Mouse (Mus musculus): ENCODE measurements at regions not wholly inside any gene's neighbourhood (a gene's known extent, or its start where the extent isn't known, plus 50 kb on each side); places are given as distances from the start of the nearest gene placed in this dataset.

- no peaks in the 10 kb centered on the region for H3K4me1 ChIP-seq
- H3K9me3 ChIP-seq = no peaks in the 10 kb centered on the region
- H3K4me3 ChIP-seq = no peak overlapping the region
- H3K4me2 ChIP-seq = no peak overlapping the region
- no peak overlapping the region for H3K27ac ChIP-seq
- no peaks in the 10 kb centered on the region for H3K36me3 ChIP-seq
- WGBS = 57% methylated on average over 4 of the region's 4 CpGs
- ATAC-seq (ENCODE audit: insufficient number of reproducible peaks, insufficient read depth, low FRiP score, low TSS enrichment, low read depth) = no peak
- H3K27me3 ChIP-seq = no peaks in the 10 kb centered on the region
- no peak overlapping the region for H3K9ac ChIP-seq
Observed at GRCm38 (mm10) chr17:15311822-15312221, 64.8 kb downstream of the Dll1 start.

GRCm38 (mm10) chr17:15310465-15310864 is 66.2 kb downstream of the Dll1 start:
- Histone ChIP-seq H3K36me3 (no peaks in the 10 kb centered on the region), H3K4me3 (no peak overlapping the region), H3K9me3 (no peaks in the 10 kb centered on the region), H3K4me2 (no peak overlapping the region), H3K9ac (no peak overlapping the region), H3K4me1 (no peaks in the 10 kb centered on the region), H3K27me3 (no peaks in the 10 kb centered on the region), H3K27ac (no peak overlapping the region)
- 74% methylated on average over 2 of the region's 2 CpGs for WGBS
- ATAC-seq (ENCODE audit: insufficient number of reproducible peaks, insufficient read depth, low FRiP score, low TSS enrichment, low read depth) = no peak

GRCm38 (mm10) chr17:15302110-15302509 is 74.6 kb downstream of the Dll1 start:
- Histone ChIP-seq H3K9ac (no peak overlapping the region), H3K9me3 (no peaks in the 10 kb centered on the region), H3K36me3 (no peaks in the 10 kb centered on the region), H3K27ac (no peak overlapping the region), H3K27me3 (no peaks in the 10 kb centered on the region), H3K4me2 (no peak overlapping the region), H3K4me1 (no peaks in the 10 kb centered on the region), H3K4me3 (no peak overlapping the region)
- 45% methylated on average over 1 of the region's 1 CpGs for WGBS
- no peak for ATAC-seq (ENCODE audit: insufficient number of reproducible peaks, insufficient read depth, low FRiP score, low TSS enrichment, low read depth)

- WGBS = 73% methylated on average over 13 of the region's 13 CpGs
- no peaks in the 10 kb centered on the region for H3K27me3 ChIP-seq
- H3K4me1 ChIP-seq = no peaks in the 10 kb centered on the region
- H3K9ac ChIP-seq = no peak overlapping the region
- no peak for ATAC-seq (ENCODE audit: insufficient number of reproducible peaks, insufficient read depth, low FRiP score, low TSS enrichment, low read depth)
- no peak overlapping the region for H3K4me2 ChIP-seq
- no peak overlapping the region for H3K27ac ChIP-seq
- H3K36me3 ChIP-seq = no peaks in the 10 kb centered on the region
- H3K4me3 ChIP-seq = no peak overlapping the region
- no peaks in the 10 kb centered on the region for H3K9me3 ChIP-seq
Observed at GRCm38 (mm10) chr17:15299743-15300371, 76.8 kb downstream of the Dll1 start.

- Histone ChIP-seq H3K4me2 (no peak overlapping the region), H3K4me3 (no peak overlapping the region), H3K9ac (no peak overlapping the region), H3K9me3 (no peaks in the 10 kb centered on the region), H3K27ac (no peak overlapping the region), H3K4me1 (no peaks in the 10 kb centered on the region), H3K36me3 (no peaks in the 10 kb centered on the region), H3K27me3 (no peaks in the 10 kb centered on the region)
- 59% methylated on average over 5 of the region's 5 CpGs for WGBS
- ATAC-seq (ENCODE audit: insufficient number of reproducible peaks, insufficient read depth, low FRiP score, low TSS enrichment, low read depth) = no peak
Observed at GRCm38 (mm10) chr17:15294165-15294585, 82.5 kb downstream of the Dll1 start.

GRCm38 (mm10) chr17:15292490-15293070 is 84.1 kb downstream of the Dll1 start:
- no peak overlapping the region for H3K27ac ChIP-seq
- H3K9ac ChIP-seq = no peak overlapping the region
- H3K4me1 ChIP-seq = no peaks in the 10 kb centered on the region
- WGBS = 79% methylated on average over 11 of the region's 11 CpGs
- no peaks in the 10 kb centered on the region for H3K9me3 ChIP-seq
- no peak for ATAC-seq (ENCODE audit: insufficient number of reproducible peaks, insufficient read depth, low FRiP score, low TSS enrichment, low read depth)
- no peaks in the 10 kb centered on the region for H3K36me3 ChIP-seq
- no peaks in the 10 kb centered on the region for H3K27me3 ChIP-seq
- H3K4me2 ChIP-seq = no peak overlapping the region
- H3K4me3 ChIP-seq = no peak overlapping the region

GRCm38 (mm10) chr17:15291626-15292025 is 85.0 kb downstream of the Dll1 start:
- Histone ChIP-seq H3K9ac (no peak overlapping the region), H3K9me3 (no peaks in the 10 kb centered on the region), H3K27ac (no peak overlapping the region), H3K4me3 (no peak overlapping the region), H3K4me1 (no peaks in the 10 kb centered on the region), H3K4me2 (no peak overlapping the region), H3K36me3 (no peaks in the 10 kb centered on the region), H3K27me3 (no peaks in the 10 kb centered on the region)
- no peak for ATAC-seq (ENCODE audit: insufficient number of reproducible peaks, insufficient read depth, low FRiP score, low TSS enrichment, low read depth)
- WGBS = 30% methylated on average over 4 of the region's 4 CpGs

GRCm38 (mm10) chr17:15290326-15290725 is 86.3 kb downstream of the Dll1 start:
- H3K27ac ChIP-seq = no peak overlapping the region
- H3K4me3 ChIP-seq = no peak overlapping the region
- H3K27me3 ChIP-seq = no peaks in the 10 kb centered on the region
- no peak for ATAC-seq (ENCODE audit: insufficient number of reproducible peaks, insufficient read depth, low FRiP score, low TSS enrichment, low read depth)
- H3K4me1 ChIP-seq = peaks cover 7% of the 10 kb centered on the region
- WGBS = 92% methylated on average over 1 of the region's 1 CpGs
- no peaks in the 10 kb centered on the region for H3K36me3 ChIP-seq
- H3K4me2 ChIP-seq = no peak overlapping the region
- H3K9ac ChIP-seq = no peak overlapping the region
- no peaks in the 10 kb centered on the region for H3K9me3 ChIP-seq

- Histone ChIP-seq H3K9ac (no peak overlapping the region), H3K27me3 (no peaks in the 10 kb centered on the region), H3K9me3 (no peaks in the 10 kb centered on the region), H3K4me2 (no peak overlapping the region), H3K27ac (no peak overlapping the region), H3K4me1 (peaks cover 19% of the 10 kb centered on the region), H3K36me3 (no peaks in the 10 kb centered on the region), H3K4me3 (no peak overlapping the region)
- ATAC-seq (ENCODE audit: insufficient number of reproducible peaks, insufficient read depth, low FRiP score, low TSS enrichment, low read depth) = no peak
- 78% methylated on average over 5 of the region's 5 CpGs for WGBS
Observed at GRCm38 (mm10) chr17:15289062-15289461, 87.6 kb downstream of the Dll1 start.

GRCm38 (mm10) chr17:15288640-15289039 is 88.0 kb downstream of the Dll1 start:
- no peak overlapping the region for H3K4me2 ChIP-seq
- H3K9me3 ChIP-seq = no peaks in the 10 kb centered on the region
- no peaks in the 10 kb centered on the region for H3K36me3 ChIP-seq
- no peak for ATAC-seq (ENCODE audit: insufficient number of reproducible peaks, insufficient read depth, low FRiP score, low TSS enrichment, low read depth)
- no peak overlapping the region for H3K9ac ChIP-seq
- peaks cover 19% of the 10 kb centered on the region for H3K4me1 ChIP-seq
- 83% methylated on average over 8 of the region's 8 CpGs for WGBS
- no peaks in the 10 kb centered on the region for H3K27me3 ChIP-seq
- no peak overlapping the region for H3K4me3 ChIP-seq
- H3K27ac ChIP-seq = no peak overlapping the region

- WGBS = 88% methylated on average over 2 of the region's 2 CpGs
- H3K27me3 ChIP-seq = no peaks in the 10 kb centered on the region
- H3K4me2 ChIP-seq = no peak overlapping the region
- no peaks in the 10 kb centered on the region for H3K9me3 ChIP-seq
- H3K4me1 ChIP-seq = peaks cover 19% of the 10 kb centered on the region
- H3K4me3 ChIP-seq = no peak overlapping the region
- no peak overlapping the region for H3K27ac ChIP-seq
- H3K36me3 ChIP-seq = no peaks in the 10 kb centered on the region
- ATAC-seq (ENCODE audit: insufficient number of reproducible peaks, insufficient read depth, low FRiP score, low TSS enrichment, low read depth) = no peak
- no peak overlapping the region for H3K9ac ChIP-seq
Observed at GRCm38 (mm10) chr17:15286596-15286995, 90.1 kb downstream of the Dll1 start.

GRCm38 (mm10) chr17:15285399-15286043 is 91.2 kb downstream of the Dll1 start:
- Histone ChIP-seq H3K4me2 (no peak overlapping the region), H3K27me3 (no peaks in the 10 kb centered on the region), H3K9me3 (no peaks in the 10 kb centered on the region), H3K9ac (no peak overlapping the region), H3K4me3 (no peak overlapping the region), H3K36me3 (no peaks in the 10 kb centered on the region), H3K4me1 (peaks cover 19% of the 10 kb centered on the region), H3K27ac (peak overlapping the region; percentile 39; the same call in 1 of the 2 replicates)
- peak; percentile 62 for ATAC-seq (ENCODE audit: insufficient number of reproducible peaks, insufficient read depth, low FRiP score, low TSS enrichment, low read depth)
- WGBS = 45% methylated on average over 7 of the region's 7 CpGs

Data from embryonic facial prominence, embryonic 13.5 days (tissue).